Mouse (Mus musculus) hindbrain, embryonic 16.5 days (tissue): ENCODE data around the gene Prss40. TPM values are rescaled to one million over a fixed set of nuclear protein-coding genes. Genes with fewer than 3 reads are reported as not detected.
A peak's percentile ranks its signal among the peaks of the same experiment; 100 is the strongest.

ENCODE experiments used
- ATAC-seq: fragments of 200-750 bp; cut with Nextera tagmentation; 2 replicates; pipeline ENCODE4 v1.8.0; 2017; ENCODE audit warnings: moderate TSS enrichment, moderate library complexity
- H3K27ac ChIP-seq: fragments of 300-500 bp; sonication (generic); 2 replicates; pipeline ENCODE4 v1.5.1; 2014; ENCODE audit warnings: low read depth, mild to moderate bottlenecking, control low read depth, low read length, moderate library complexity
- H3K27me3 ChIP-seq: fragments of 300-500 bp; sonication (generic); replicated peaks from 2 replicates; pipeline ENCODE4 v1.6.1; 2014; ENCODE audit warnings: low read length; ENCODE audit not compliant: control insufficient read depth, insufficient read depth
- H3K36me3 ChIP-seq: fragments of 300-500 bp; sonication (generic); 2 replicates; pipeline ENCODE4 v1.6.1; 2014; ENCODE audit warnings: mild to moderate bottlenecking, low read length, moderate library complexity, mixed read lengths; ENCODE audit not compliant: control insufficient read depth, insufficient read depth
- H3K4me1 ChIP-seq: fragments of 300-500 bp; sonication (generic); 2 replicates; pipeline ENCODE4 v1.6.1; 2014; ENCODE audit warnings: low read depth, low read length; ENCODE audit not compliant: control insufficient read depth, insufficient read depth
- H3K4me2 ChIP-seq: fragments of 300-500 bp; sonication (generic); 2 replicates; pipeline ENCODE4 v1.6.1; 2014; ENCODE audit warnings: mild to moderate bottlenecking, low read length, control low read depth, moderate library complexity
- H3K4me3 ChIP-seq: fragments of 300-500 bp; sonication (generic); 2 replicates; pipeline ENCODE4 v1.5.1; 2014; ENCODE audit warnings: mild to moderate bottlenecking, low read length, control low read depth, moderate library complexity
- H3K9ac ChIP-seq: fragments of 300-500 bp; sonication (generic); 2 replicates; pipeline ENCODE4 v1.6.1; 2014; ENCODE audit warnings: low read depth, mild to moderate bottlenecking, control low read depth, low read length, moderate library complexity
- H3K9me3 ChIP-seq: fragments of 300-500 bp; sonication (generic); 2 replicates; pipeline ENCODE4 v1.6.1; 2014; ENCODE audit warnings: mild to moderate bottlenecking, low read length, moderate library complexity; ENCODE audit not compliant: control insufficient read depth
- WGBS: fragments of 180-500 bp; shearing (Covaris S2); extraction: QIAGEN DNeasy Blood & Tissue Kit; methylation state at CpG from one replicate; pipeline ENCODE4 v1.1.7; 2014; 5-methylcytosine and 5-hydroxymethylcytosine counted together
- polyA plus RNA-seq: library from polyadenylated mRNA; unstranded; fragments of >200 nt; fragmentation: Nextera tagmentation; extraction: Ambion mirVana; gene quantifications from 2 replicates; pipeline ENCODE4 v1.2.1, GENCODE M21; 2015

Prss40 gene
- polyA plus RNA-seq, result not detected in 2 replicates

GRCm38 (mm10) chr1:34560843-34561242 lies at the start of gene Prss40:
Gene Prss40 (minus strand): TSS chr1:34560943.
- ATAC-seq, result no peak
- H3K4me3 ChIP-seq, result no peak within 1 kb of the TSS
- no peak within 1 kb of the TSS for H3K27ac ChIP-seq
- no peak within 1 kb of the TSS for H3K4me2 ChIP-seq
- H3K9me3 ChIP-seq, result no peaks in the 10 kb centered on the region
- no peak within 1 kb of the TSS for H3K9ac ChIP-seq
- H3K27me3 ChIP-seq, result no peaks in the 10 kb centered on the region
- 89% methylated on average over 15 of the region's 15 CpGs for WGBS
- H3K4me1 ChIP-seq, result no peaks in the 10 kb centered on the region
- no peaks in the 10 kb centered on the region for H3K36me3 ChIP-seq

GRCm38 (mm10) chr1:34602363-34602762 lies 41.6 kb upstream of the Prss40 start:
- Histone ChIP-seq H3K27ac (no peak overlapping the region), H3K27me3 (no peaks in the 10 kb centered on the region), H3K4me2 (no peak overlapping the region), H3K4me1 (no peaks in the 10 kb centered on the region), H3K36me3 (no peaks in the 10 kb centered on the region), H3K9me3 (no peaks in the 10 kb centered on the region), H3K9ac (no peak overlapping the region), H3K4me3 (no peak overlapping the region)
- peak; percentile 87 for ATAC-seq
- 9% methylated on average over 8 of the region's 8 CpGs for WGBS

DNA sequence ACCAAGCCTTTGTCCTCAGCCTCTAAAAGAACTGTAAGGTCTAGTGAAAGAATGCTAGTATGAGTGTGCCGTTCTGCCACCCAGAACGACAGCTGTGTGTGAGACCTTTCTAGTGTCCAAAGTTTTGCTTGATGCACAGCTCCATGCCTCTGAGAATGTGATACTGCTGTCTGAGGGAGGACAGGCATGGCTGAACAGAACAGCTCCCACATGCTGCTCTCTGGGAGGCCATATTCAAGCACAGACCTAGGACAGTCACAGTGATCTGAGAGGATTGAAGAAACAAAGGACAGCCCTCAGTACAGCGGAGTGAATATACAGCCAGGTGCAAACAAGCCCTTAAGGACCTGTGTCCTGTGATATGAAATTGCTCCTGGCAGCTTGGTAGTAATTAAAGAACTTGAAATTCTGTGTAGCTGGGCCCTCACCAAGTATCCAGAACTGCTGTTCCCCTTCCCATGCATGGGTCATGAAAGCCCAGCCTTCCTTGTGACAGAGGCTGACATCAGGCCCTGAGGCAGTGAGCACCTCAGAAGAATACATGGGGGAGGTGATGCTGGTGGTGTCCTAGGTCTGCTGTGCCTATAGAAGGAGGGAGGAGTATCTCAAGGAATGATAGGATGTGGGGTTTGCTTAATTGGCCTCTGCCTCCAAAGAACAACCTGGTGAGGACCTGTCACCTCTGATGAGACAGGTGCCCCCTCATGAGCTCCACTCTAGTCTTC lies 40.7 kb upstream of the Prss40 start:
- no peak overlapping the region for H3K27ac ChIP-seq
- H3K27me3 ChIP-seq, result no peaks in the 10 kb centered on the region
- H3K4me2 ChIP-seq, result no peak overlapping the region
- no peak overlapping the region for H3K4me3 ChIP-seq
- H3K9ac ChIP-seq, result no peak overlapping the region
- H3K4me1 ChIP-seq, result no peaks in the 10 kb centered on the region
- H3K9me3 ChIP-seq, result no peaks in the 10 kb centered on the region
- no peaks in the 10 kb centered on the region for H3K36me3 ChIP-seq
- no peak for ATAC-seq
- 70% methylated on average over 3 of the region's 3 CpGs for whole genome bisulfite sequencing

- Histone ChIP-seq H3K9ac (no peak overlapping the region), H3K36me3 (peaks cover 5% of the 10 kb centered on the region), H3K27ac (no peak overlapping the region), H3K27me3 (no peaks in the 10 kb centered on the region), H3K4me2 (no peak overlapping the region), H3K4me1 (no peaks in the 10 kb centered on the region), H3K9me3 (no peaks in the 10 kb centered on the region; the same call in 1 of the 2 replicates), H3K4me3 (no peak overlapping the region)
- WGBS, result 70% methylated on average over 15 of the region's 15 CpGs
- no peak for ATAC-seq
Observed at GRCm38 (mm10) chr1:34600000-34600399, 39.3 kb upstream of the Prss40 start.

DNA sequence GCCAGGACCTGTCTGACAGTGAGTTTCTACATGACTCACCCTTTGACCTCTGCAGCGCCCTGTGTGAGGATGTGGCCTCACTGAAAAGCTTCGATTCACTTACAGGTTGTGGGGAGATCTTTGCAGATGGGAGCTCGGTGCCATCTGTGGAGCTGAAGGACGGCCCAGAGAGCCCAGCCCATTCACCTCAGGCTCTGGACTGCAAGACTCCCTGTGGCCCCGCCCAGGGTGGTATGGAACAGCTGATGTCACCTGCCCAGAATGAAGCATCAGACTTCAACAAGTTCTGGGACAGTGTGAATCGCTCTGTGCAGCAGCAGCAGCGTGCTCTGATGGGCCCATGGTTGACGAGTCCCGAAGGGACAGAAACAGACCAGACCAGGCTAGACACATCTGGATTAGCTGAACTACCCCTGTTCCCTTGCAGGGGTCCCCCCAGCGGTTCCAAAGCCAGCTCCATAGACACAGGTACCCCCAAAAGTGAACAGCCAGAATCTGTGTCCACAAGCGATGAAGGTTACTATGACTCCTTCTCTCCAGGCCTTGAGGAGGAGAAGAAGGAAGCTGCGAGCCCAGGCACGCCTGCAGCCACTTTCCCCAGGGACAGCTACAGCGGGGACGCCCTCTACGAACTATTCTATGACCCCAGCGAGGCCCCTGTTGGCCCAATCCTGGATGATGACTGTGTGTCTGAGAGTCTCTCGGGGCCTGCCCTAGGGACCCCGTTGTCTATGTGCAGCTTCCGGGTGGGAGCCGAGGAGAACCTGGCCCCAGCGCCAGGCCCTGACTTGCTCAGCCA lies 26.8 kb upstream of the Prss40 start:
- Histone ChIP-seq H3K9ac (no peak overlapping the region), H3K27ac (no peak overlapping the region), H3K9me3 (no peaks in the 10 kb centered on the region), H3K4me2 (no peak overlapping the region), H3K4me1 (peaks cover 18% of the 10 kb centered on the region), H3K36me3 (peaks cover 43% of the 10 kb centered on the region), H3K27me3 (no peaks in the 10 kb centered on the region), H3K4me3 (no peak overlapping the region)
- WGBS, result 84% methylated on average over 22 of the region's 22 CpGs
- ATAC-seq, result no peak

GRCm38 (mm10) chr1:34584736-34585135 lies 24.0 kb upstream of the Prss40 start:
- no peak for ATAC-seq
- H3K36me3 ChIP-seq, result peaks cover 25% of the 10 kb centered on the region
- H3K9me3 ChIP-seq, result no peaks in the 10 kb centered on the region
- H3K27me3 ChIP-seq, result no peaks in the 10 kb centered on the region
- H3K4me3 ChIP-seq, result no peak overlapping the region
- H3K4me1 ChIP-seq, result peaks cover 31% of the 10 kb centered on the region
- WGBS, result 74% methylated on average over 4 of the region's 4 CpGs
- H3K9ac ChIP-seq, result no peak overlapping the region
- no peak overlapping the region for H3K27ac ChIP-seq
- no peak overlapping the region for H3K4me2 ChIP-seq

DNA sequence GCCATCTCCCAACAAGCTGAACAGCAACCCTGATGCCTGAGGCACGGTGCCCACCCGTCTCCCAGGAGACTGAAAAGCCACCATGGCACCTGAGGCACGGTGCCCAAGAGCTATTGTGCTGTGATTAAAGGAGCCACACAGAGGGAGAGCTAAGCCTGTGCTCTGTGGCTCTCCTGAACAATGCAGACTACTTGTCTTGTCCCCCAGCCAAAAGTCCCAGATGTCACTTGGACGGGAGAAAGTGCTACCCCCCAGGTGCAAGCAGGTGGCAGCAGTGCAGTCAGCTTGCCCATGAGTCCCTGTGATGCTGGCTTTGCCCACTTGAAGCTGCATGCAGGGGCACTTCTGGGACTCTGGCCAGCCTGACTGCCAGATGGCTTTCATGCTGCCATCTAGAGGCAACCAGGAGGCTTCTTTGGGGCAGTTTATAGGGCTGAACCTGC lies 23.1 kb upstream of the Prss40 start:
- no peak overlapping the region for H3K27ac ChIP-seq
- H3K4me1 ChIP-seq, result peaks cover 31% of the 10 kb centered on the region
- whole genome bisulfite sequencing, result 4% methylated on average over 4 of the region's 4 CpGs
- no peaks in the 10 kb centered on the region for H3K9me3 ChIP-seq
- no peaks in the 10 kb centered on the region for H3K27me3 ChIP-seq
- no peak overlapping the region for H3K4me3 ChIP-seq
- H3K4me2 ChIP-seq, result peak overlapping the region; percentile 3; the same call in 1 of the 2 replicates
- H3K36me3 ChIP-seq, result peaks cover 17% of the 10 kb centered on the region
- ATAC-seq, result peak; percentile 85
- no peak overlapping the region for H3K9ac ChIP-seq

GRCm38 (mm10) chr1:34582218-34582617 lies 21.5 kb upstream of the Prss40 start:
- Histone ChIP-seq H3K9ac (no peak overlapping the region; the same call in 1 of the 2 replicates), H3K27ac (no peak overlapping the region)

DNA sequence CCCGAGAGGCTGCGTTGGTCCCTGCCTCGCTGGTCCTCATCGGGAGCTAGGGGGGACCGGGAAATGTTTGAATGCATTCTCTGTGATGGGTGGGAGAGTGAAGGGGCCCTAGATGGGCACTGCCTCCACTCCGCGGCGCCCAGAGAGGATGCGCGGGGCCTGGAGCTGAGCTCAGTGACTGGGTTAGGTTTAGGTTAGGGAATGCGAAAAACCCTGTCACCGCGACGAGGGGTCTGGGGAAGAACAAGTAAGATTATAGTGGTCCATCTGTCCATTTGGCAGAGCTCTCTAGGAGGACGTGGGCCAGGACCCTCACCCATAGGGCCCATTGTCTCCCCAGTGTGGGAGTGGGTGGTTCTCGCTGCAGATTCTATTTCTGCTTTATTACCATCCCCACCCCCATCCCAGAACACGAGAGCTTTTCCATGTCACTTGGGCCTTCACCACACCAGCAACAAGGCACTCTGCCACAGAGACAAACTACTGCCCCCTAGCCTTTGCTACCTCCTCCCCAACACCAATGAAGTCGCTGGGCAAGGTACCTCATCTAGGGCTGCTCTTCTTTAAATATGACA lies 19.1 kb upstream of the Prss40 start:
- Histone ChIP-seq H3K27me3 (no peaks in the 10 kb centered on the region; the same call in 1 of the 2 replicates), H3K9ac (peak overlapping the region; percentile 87), H3K4me1 (peaks cover 36% of the 10 kb centered on the region), H3K4me3 (peak overlapping the region; percentile 70), H3K9me3 (no peaks in the 10 kb centered on the region), H3K4me2 (peak overlapping the region; percentile 85), H3K27ac (peak overlapping the region; percentile 91), H3K36me3 (no peaks in the 10 kb centered on the region)
- under 1% methylated on average over 18 of the region's 18 CpGs for WGBS
- ATAC-seq, result peak; percentile 72

More at GRCm38 (mm10) chr1:34582218-34582617, 21.5 kb upstream of the Prss40 start:
- H3K4me1 ChIP-seq, result peaks cover 36% of the 10 kb centered on the region
- no peaks in the 10 kb centered on the region for H3K27me3 ChIP-seq
- H3K36me3 ChIP-seq, result peaks cover 6% of the 10 kb centered on the region
- no peaks in the 10 kb centered on the region for H3K9me3 ChIP-seq
- WGBS, result 72% methylated on average over 6 of the region's 6 CpGs
- H3K4me2 ChIP-seq, result peak overlapping the region; percentile 20; the same call in 1 of the 2 replicates
- no peak for ATAC-seq
- H3K4me3 ChIP-seq, result no peak overlapping the region
